Mouse (Mus musculus): ENCODE results near the gene Batf. TPM values are rescaled to one million over a fixed set of nuclear protein-coding genes. Genes with fewer than 3 reads are reported as not detected.

Gene Batf
- polyA plus RNA-seq (2015; fragmentation: Nextera tagmentation; extraction: Ambion mirVana): 2.9 and 3.8 TPM in 2 replicates

GRCm38 (mm10) chr12:85686466-85687216, at the start of gene Batf:
Gene Batf (plus strand): TSS chr12:85686669.
- peaks cover 17% of the 10 kb centered on the region; the same call in 1 of the 2 replicates for H3K4me1 ChIP-seq
- peak within 1 kb of the TSS; percentile 10; the same call in 1 of the 2 replicates for H3K4me3 ChIP-seq
- 29% methylated on average over 22 of the region's 22 CpGs for WGBS
- no peak within 1 kb of the TSS for H3K27ac ChIP-seq
- ATAC-seq (ENCODE audit: borderline replicate concordance, extremely low read depth, low FRiP score, low TSS enrichment): no peak
- H3K4me2 ChIP-seq: peak within 1 kb of the TSS; percentile 34
- no peaks in the 10 kb centered on the region for H3K36me3 ChIP-seq
- H3K27me3 ChIP-seq: peaks cover 4% of the 10 kb centered on the region; the same call in 1 of the 2 replicates
- 0 out of 2 replicates have a peak within 1 kb of the TSS, but pooled peaks have one; percentile 1 for H3K9ac ChIP-seq
- H3K9me3 ChIP-seq: no peaks in the 10 kb centered on the region

GRCm38 (mm10) chr12:85637932-85638331, 48.5 kb upstream of the Batf start:
- H3K4me1 ChIP-seq: peaks cover 47% of the 10 kb centered on the region
- no peak for ATAC-seq (ENCODE audit: borderline replicate concordance, extremely low read depth, low FRiP score, low TSS enrichment)
- H3K9ac ChIP-seq: no peak overlapping the region
- no peak overlapping the region for H3K4me2 ChIP-seq
- H3K27me3 ChIP-seq: peaks cover 12% of the 10 kb centered on the region; the same call in 1 of the 2 replicates
- no peak overlapping the region for H3K4me3 ChIP-seq
- no peaks in the 10 kb centered on the region for H3K9me3 ChIP-seq
- 56% methylated on average over 9 of the region's 9 CpGs for WGBS
- peak overlapping the region; percentile 80; the same call in 1 of the 2 replicates for H3K27ac ChIP-seq
- peaks cover 5% of the 10 kb centered on the region; the same call in 1 of the 2 replicates for H3K36me3 ChIP-seq

GRCm38 (mm10) chr12:85638541-85639325, 47.7 kb upstream of the Batf start:
- WGBS: 46% methylated on average over 20 of the region's 20 CpGs
- Histone ChIP-seq H3K4me3 (no peak overlapping the region), H3K27me3 (0 out of 2 replicates have a peak, but pooled peaks cover 5% of the 10 kb centered on the region), H3K27ac (peak overlapping the region; percentile 80), H3K9ac (no peak overlapping the region), H3K9me3 (no peaks in the 10 kb centered on the region), H3K4me2 (peak overlapping the region; percentile 22), H3K4me1 (peaks cover 48% of the 10 kb centered on the region), H3K36me3 (peaks cover 4% of the 10 kb centered on the region; the same call in 1 of the 2 replicates)
- peak; percentile 63 for ATAC-seq (ENCODE audit: borderline replicate concordance, extremely low read depth, low FRiP score, low TSS enrichment)

- ATAC-seq (ENCODE audit: borderline replicate concordance, extremely low read depth, low FRiP score, low TSS enrichment): peak; percentile 95
- H3K4me2 ChIP-seq: peak overlapping the region; percentile 22
- H3K27ac ChIP-seq: peak overlapping the region; percentile 80
Observed at GRCm38 (mm10) chr12:85639326-85640008, 47.0 kb upstream of the Batf start.

GRCm38 (mm10) chr12:85640852-85641563, 45.5 kb upstream of the Batf start:
- Histone ChIP-seq H3K4me2 (no peak overlapping the region), H3K36me3 (no peaks in the 10 kb centered on the region), H3K4me3 (no peak overlapping the region), H3K4me1 (peaks cover 55% of the 10 kb centered on the region), H3K9ac (no peak overlapping the region), H3K27ac (no peak overlapping the region), H3K27me3 (no peaks in the 10 kb centered on the region), H3K9me3 (no peaks in the 10 kb centered on the region)
- ATAC-seq (ENCODE audit: borderline replicate concordance, extremely low read depth, low FRiP score, low TSS enrichment): no peak
- WGBS: 43% methylated on average over 10 of the region's 10 CpGs

More at GRCm38 (mm10) chr12:85639326-85640008, 47.0 kb upstream of the Batf start:
- Histone ChIP-seq H3K27me3 (no peaks in the 10 kb centered on the region), H3K9me3 (no peaks in the 10 kb centered on the region), H3K36me3 (no peaks in the 10 kb centered on the region), H3K9ac (no peak overlapping the region), H3K4me3 (no peak overlapping the region), H3K4me1 (peaks cover 52% of the 10 kb centered on the region)
- WGBS: 21% methylated on average over 12 of the region's 12 CpGs

GRCm38 (mm10) chr12:85641564-85641931, 44.9 kb upstream of the Batf start:
- ATAC-seq (ENCODE audit: borderline replicate concordance, extremely low read depth, low FRiP score, low TSS enrichment): no peak
- no peak overlapping the region for H3K27ac ChIP-seq
- H3K4me2 ChIP-seq: no peak overlapping the region
- no peaks in the 10 kb centered on the region for H3K27me3 ChIP-seq
- H3K36me3 ChIP-seq: no peaks in the 10 kb centered on the region
- H3K9ac ChIP-seq: no peak overlapping the region
- H3K4me1 ChIP-seq: peaks cover 55% of the 10 kb centered on the region
- no peak overlapping the region for H3K4me3 ChIP-seq
- H3K9me3 ChIP-seq: no peaks in the 10 kb centered on the region
- WGBS: 29% methylated on average over 4 of the region's 4 CpGs

- WGBS: 74% methylated on average over 5 of the region's 5 CpGs
- Histone ChIP-seq H3K4me3 (no peak overlapping the region), H3K36me3 (no peaks in the 10 kb centered on the region), H3K9ac (no peak overlapping the region), H3K9me3 (no peaks in the 10 kb centered on the region), H3K27me3 (no peaks in the 10 kb centered on the region), H3K27ac (no peak overlapping the region), H3K4me2 (no peak overlapping the region), H3K4me1 (peaks cover 41% of the 10 kb centered on the region)
- ATAC-seq (ENCODE audit: borderline replicate concordance, extremely low read depth, low FRiP score, low TSS enrichment): no peak
Observed at GRCm38 (mm10) chr12:85643735-85644134, 42.7 kb upstream of the Batf start.

- Histone ChIP-seq H3K4me1 (peaks cover 24% of the 10 kb centered on the region), H3K27ac (no peak overlapping the region), H3K4me3 (no peak overlapping the region), H3K9me3 (no peaks in the 10 kb centered on the region), H3K36me3 (no peaks in the 10 kb centered on the region), H3K9ac (no peak overlapping the region), H3K4me2 (no peak overlapping the region), H3K27me3 (no peaks in the 10 kb centered on the region)
- WGBS: 86% methylated on average over 4 of the region's 4 CpGs
- ATAC-seq (ENCODE audit: borderline replicate concordance, extremely low read depth, low FRiP score, low TSS enrichment): no peak
Observed at GRCm38 (mm10) chr12:85645664-85646063, 40.8 kb upstream of the Batf start.

- WGBS: 37% methylated on average over 10 of the region's 10 CpGs
- Histone ChIP-seq H3K9me3 (no peaks in the 10 kb centered on the region), H3K27me3 (no peaks in the 10 kb centered on the region), H3K9ac (no peak overlapping the region), H3K4me1 (peaks cover 8% of the 10 kb centered on the region; the same call in 1 of the 2 replicates), H3K4me3 (no peak overlapping the region), H3K36me3 (no peaks in the 10 kb centered on the region), H3K27ac (no peak overlapping the region), H3K4me2 (no peak overlapping the region)
- ATAC-seq (ENCODE audit: borderline replicate concordance, extremely low read depth, low FRiP score, low TSS enrichment): no peak
Observed at GRCm38 (mm10) chr12:85647346-85647745, 39.1 kb upstream of the Batf start.

- Histone ChIP-seq H3K4me3 (no peak overlapping the region), H3K4me1 (peaks cover 8% of the 10 kb centered on the region; the same call in 1 of the 2 replicates), H3K27me3 (no peaks in the 10 kb centered on the region), H3K9ac (no peak overlapping the region), H3K9me3 (no peaks in the 10 kb centered on the region), H3K36me3 (no peaks in the 10 kb centered on the region), H3K27ac (no peak overlapping the region), H3K4me2 (no peak overlapping the region)
- 91% methylated on average over 1 of the region's 1 CpGs for WGBS
- no peak for ATAC-seq (ENCODE audit: borderline replicate concordance, extremely low read depth, low FRiP score, low TSS enrichment)
Observed at GRCm38 (mm10) chr12:85647955-85648354, 38.5 kb upstream of the Batf start.

- 23% methylated on average over 2 of the region's 2 CpGs for WGBS
Observed at GRCm38 (mm10) chr12:85659319-85659718, 27.1 kb upstream of the Batf start.

More at GRCm38 (mm10) chr12:85659319-85659718, 27.1 kb upstream of the Batf start:
- no peaks in the 10 kb centered on the region for H3K36me3 ChIP-seq
- no peaks in the 10 kb centered on the region for H3K27me3 ChIP-seq
- H3K4me3 ChIP-seq: no peak overlapping the region
- no peak overlapping the region for H3K27ac ChIP-seq
- H3K9me3 ChIP-seq: no peaks in the 10 kb centered on the region
- ATAC-seq (ENCODE audit: borderline replicate concordance, extremely low read depth, low FRiP score, low TSS enrichment): no peak
- no peak overlapping the region for H3K4me2 ChIP-seq
- H3K9ac ChIP-seq: no peak overlapping the region
- H3K4me1 ChIP-seq: peaks cover 3% of the 10 kb centered on the region; the same call in 1 of the 2 replicates
